Mouse (Mus musculus): Measurements from ENCODE around the gene Polr2g. TPM values are rescaled to one million over a fixed set of nuclear protein-coding genes. Genes with fewer than 3 reads are reported as not detected.
A peak's percentile ranks its signal among the peaks of the same experiment; 100 is the strongest.

Gene Polr2g
- polyA plus RNA-seq, 1 experiment from 2014 or later = 65.7 TPM

- ATAC-seq (ENCODE audit: insufficient read depth) = no peak
- H3K9me3 ChIP-seq (replicated peaks) = no peaks in the 10 kb centered on the region
- 0 out of 2 replicates have a peak overlapping the region, but pooled peaks have one; percentile 10 for H3K27ac ChIP-seq (replicated peaks)
- 90% methylated on average over 4 of the region's 4 CpGs for WGBS (ENCODE audit: insufficient replicate concordance)
- no peaks in the 10 kb centered on the region for H3K27me3 ChIP-seq
- H3K36me3 ChIP-seq (replicated peaks) = peaks cover 82% of the 10 kb centered on the region
- no peak overlapping the region for H3K4me3 ChIP-seq (replicated peaks)
- no peak overlapping the region for H3K4me2 ChIP-seq
- H3K9ac ChIP-seq = no peak overlapping the region
- H3K4me1 ChIP-seq (replicated peaks) = peaks cover 14% of the 10 kb centered on the region
Observed at GRCm38 (mm10) chr19:8832971-8833370, 34.6 kb upstream of the Polr2g start.

- 85% methylated on average over 11 of the region's 11 CpGs for WGBS (ENCODE audit: insufficient replicate concordance)
- Histone ChIP-seq H3K4me1 (replicated peaks) (peaks cover 5% of the 10 kb centered on the region; the same call in 1 of the 2 replicates), H3K27me3 (no peaks in the 10 kb centered on the region), H3K36me3 (replicated peaks) (peaks cover 98% of the 10 kb centered on the region), H3K4me2 (no peak overlapping the region), H3K9ac (no peak overlapping the region), H3K27ac (replicated peaks) (no peak overlapping the region), H3K9me3 (replicated peaks) (no peaks in the 10 kb centered on the region), H3K4me3 (replicated peaks) (no peak overlapping the region)
- no peak for ATAC-seq (ENCODE audit: insufficient read depth)
Observed at GRCm38 (mm10) chr19:8831262-8831661, 32.9 kb upstream of the Polr2g start.

GRCm38 (mm10) chr19:8830664-8831063 lies 32.3 kb upstream of the Polr2g start:
- Histone ChIP-seq H3K36me3 (replicated peaks) (peaks cover 99% of the 10 kb centered on the region), H3K4me3 (replicated peaks) (no peak overlapping the region), H3K27me3 (no peaks in the 10 kb centered on the region), H3K4me1 (replicated peaks) (peaks cover 5% of the 10 kb centered on the region; the same call in 1 of the 2 replicates), H3K27ac (replicated peaks) (no peak overlapping the region), H3K9me3 (replicated peaks) (no peaks in the 10 kb centered on the region), H3K9ac (no peak overlapping the region), H3K4me2 (no peak overlapping the region)
- WGBS (ENCODE audit: insufficient replicate concordance) = 96% methylated on average over 8 of the region's 8 CpGs
- ATAC-seq (ENCODE audit: insufficient read depth) = no peak

- WGBS (ENCODE audit: insufficient replicate concordance) = 59% methylated on average over 8 of the region's 8 CpGs
- Histone ChIP-seq H3K9me3 (replicated peaks) (no peaks in the 10 kb centered on the region), H3K27ac (replicated peaks) (peak within 1 kb of the TSS; percentile 35; the same call in 1 of the 2 replicates), H3K4me3 (replicated peaks) (no peak within 1 kb of the TSS), H3K27me3 (no peaks in the 10 kb centered on the region), H3K9ac (no peak within 1 kb of the TSS), H3K4me1 (replicated peaks) (peaks cover 5% of the 10 kb centered on the region; the same call in 1 of the 2 replicates), H3K36me3 (replicated peaks) (peaks cover 100% of the 10 kb centered on the region), H3K4me2 (0 out of 2 replicates have a peak within 1 kb of the TSS, but pooled peaks have one; percentile 10)
- ATAC-seq (ENCODE audit: insufficient read depth) = no peak
Observed at GRCm38 (mm10) chr19:8829660-8830059, 31.3 kb upstream of the Polr2g start, which contains the start of gene AC129217.1. AC129217.1 (plus strand) TSS chr19:8829773.

GRCm38 (mm10) chr19:8822696-8823095 lies 24.3 kb upstream of the Polr2g start:
- ATAC-seq (ENCODE audit: insufficient read depth) = no peak
- Histone ChIP-seq H3K27ac (replicated peaks) (no peak overlapping the region), H3K4me1 (replicated peaks) (peaks cover 26% of the 10 kb centered on the region), H3K9ac (0 out of 2 replicates have a peak overlapping the region, but pooled peaks have one; percentile 95), H3K27me3 (no peaks in the 10 kb centered on the region), H3K4me2 (peak overlapping the region; percentile 86), H3K9me3 (replicated peaks) (no peaks in the 10 kb centered on the region), H3K36me3 (replicated peaks) (peaks cover 54% of the 10 kb centered on the region), H3K4me3 (replicated peaks) (peak overlapping the region; percentile 92)
- 82% methylated on average over 8 of the region's 8 CpGs for WGBS (ENCODE audit: insufficient replicate concordance)

GRCm38 (mm10) chr19:8821146-8821545 lies 22.8 kb upstream of the Polr2g start:
- 0% methylated on average over 7 of the region's 7 CpGs for whole genome bisulfite sequencing (ENCODE audit: insufficient replicate concordance)
- Histone ChIP-seq H3K9ac (peak overlapping the region; percentile 95), H3K9me3 (replicated peaks) (no peaks in the 10 kb centered on the region), H3K4me1 (replicated peaks) (peaks cover 40% of the 10 kb centered on the region), H3K27me3 (no peaks in the 10 kb centered on the region), H3K36me3 (replicated peaks) (peaks cover 49% of the 10 kb centered on the region), H3K27ac (replicated peaks) (peak overlapping the region; percentile 100), H3K4me2 (peak overlapping the region; percentile 86), H3K4me3 (replicated peaks) (peak overlapping the region; percentile 92)
- no peak for ATAC-seq (ENCODE audit: insufficient read depth)

- H3K9me3 ChIP-seq (replicated peaks) = no peaks in the 10 kb centered on the region
- 0% methylated on average over 48 of the region's 48 CpGs for WGBS (ENCODE audit: insufficient replicate concordance)
- H3K27me3 ChIP-seq = no peaks in the 10 kb centered on the region
- peak overlapping the region; percentile 86 for H3K4me2 ChIP-seq
- H3K27ac ChIP-seq (replicated peaks) = peak overlapping the region; percentile 100
- peaks cover 49% of the 10 kb centered on the region for H3K36me3 ChIP-seq (replicated peaks)
- peak overlapping the region; percentile 95 for H3K9ac ChIP-seq
- peak; percentile 65 for ATAC-seq (ENCODE audit: insufficient read depth)
- peak overlapping the region; percentile 92 for H3K4me3 ChIP-seq (replicated peaks)
- H3K4me1 ChIP-seq (replicated peaks) = peaks cover 43% of the 10 kb centered on the region
Observed at GRCm38 (mm10) chr19:8820424-8820956, 22.1 kb upstream of the Polr2g start.

GRCm38 (mm10) chr19:8819596-8820423 lies 21.4 kb upstream of the Polr2g start, which contains the start of gene Hnrnpul2:
Hnrnpul2 (plus strand) TSS chr19:8820010.
- no peaks in the 10 kb centered on the region for H3K9me3 ChIP-seq (replicated peaks)
- peak within 1 kb of the TSS; percentile 86 for H3K4me2 ChIP-seq
- H3K9ac ChIP-seq = peak within 1 kb of the TSS; percentile 95
- H3K4me3 ChIP-seq (replicated peaks) = peak within 1 kb of the TSS; percentile 92
- peak within 1 kb of the TSS; percentile 100 for H3K27ac ChIP-seq (replicated peaks)
- no peaks in the 10 kb centered on the region for H3K27me3 ChIP-seq
- peaks cover 49% of the 10 kb centered on the region for H3K36me3 ChIP-seq (replicated peaks)
- ATAC-seq (ENCODE audit: insufficient read depth) = peak; percentile 90
- H3K4me1 ChIP-seq (replicated peaks) = peaks cover 43% of the 10 kb centered on the region
- under 1% methylated on average over 83 of the region's 83 CpGs for WGBS (ENCODE audit: insufficient replicate concordance)

- peaks cover 43% of the 10 kb centered on the region for H3K4me1 ChIP-seq (replicated peaks)
- 1% methylated on average over 33 of the region's 33 CpGs for WGBS (ENCODE audit: insufficient replicate concordance)
Observed at GRCm38 (mm10) chr19:8818801-8819595, 20.6 kb upstream of the Polr2g start, which contains the start of gene Ttc9c. Ttc9c (minus strand) TSS chr19:8819333.

GRCm38 (mm10) chr19:8818301-8818798 lies 20.0 kb upstream of the Polr2g start:
- 13% methylated on average over 14 of the region's 14 CpGs for WGBS (ENCODE audit: insufficient replicate concordance)
- Histone ChIP-seq H3K9me3 (replicated peaks) (no peaks in the 10 kb centered on the region), H3K4me1 (replicated peaks) (peaks cover 42% of the 10 kb centered on the region), H3K36me3 (replicated peaks) (peaks cover 47% of the 10 kb centered on the region), H3K27me3 (no peaks in the 10 kb centered on the region), H3K27ac (replicated peaks) (peak overlapping the region; percentile 100), H3K4me2 (peak overlapping the region; percentile 86), H3K4me3 (replicated peaks) (peak overlapping the region; percentile 92), H3K9ac (peak overlapping the region; percentile 95)
- no peak for ATAC-seq (ENCODE audit: insufficient read depth)

More at GRCm38 (mm10) chr19:8818801-8819595, 20.6 kb upstream of the Polr2g start, which contains the start of gene Ttc9c:
- Histone ChIP-seq H3K9ac (peak within 1 kb of the TSS; percentile 95), H3K9me3 (replicated peaks) (no peaks in the 10 kb centered on the region), H3K36me3 (replicated peaks) (peaks cover 48% of the 10 kb centered on the region), H3K4me2 (peak within 1 kb of the TSS; percentile 86), H3K27ac (replicated peaks) (peak within 1 kb of the TSS; percentile 100), H3K27me3 (no peaks in the 10 kb centered on the region), H3K4me3 (replicated peaks) (peak within 1 kb of the TSS; percentile 92)
- ATAC-seq (ENCODE audit: insufficient read depth) = peak; percentile 78

All from liver, embryonic 15.5 days (tissue).